Mouse (Mus musculus): ENCODE results near the gene Atxn1.

The Atxn1 gene

GRCm38 (mm10) chr13:45965594-45966432, 1.0 kb upstream of the Atxn1 start:
- in situ Hi-C loops (cut with MboI; ENCODE audit: low pct_unique_long_range_greater_than_20kb in 1 of 2, low sequenced_read_pairs in 2 of 2, unreplicated experiment in 1 of 2): no loop called here

- in situ Hi-C loops (cut with MboI; ENCODE audit: low pct_unique_long_range_greater_than_20kb in 1 of 2, low sequenced_read_pairs in 2 of 2, unreplicated experiment in 1 of 2): no loop called here
These were observed 416 bp downstream of the Atxn1 start for GRCm38 (mm10) chr13:45964331-45964852.

GRCm38 (mm10) chr13:45963497-45964330, 1.1 kb downstream of the Atxn1 start:
- in situ Hi-C loops (cut with MboI; ENCODE audit: low pct_unique_long_range_greater_than_20kb in 1 of 2, low sequenced_read_pairs in 2 of 2, unreplicated experiment in 1 of 2): no loop called here

GRCm38 (mm10) chr13:45962776-45963175, 2.0 kb downstream of the Atxn1 start:
- in situ Hi-C loops (cut with MboI; ENCODE audit: low pct_unique_long_range_greater_than_20kb in 1 of 2, low sequenced_read_pairs in 2 of 2, unreplicated experiment in 1 of 2): no loop called here

GRCm38 (mm10) chr13:45961871-45962630, 2.8 kb downstream of the Atxn1 start:
- in situ Hi-C loops (cut with MboI; ENCODE audit: low pct_unique_long_range_greater_than_20kb in 1 of 2, low sequenced_read_pairs in 2 of 2, unreplicated experiment in 1 of 2): no loop called here

- in situ Hi-C loops (cut with MboI; ENCODE audit: low pct_unique_long_range_greater_than_20kb in 1 of 2, low sequenced_read_pairs in 2 of 2, unreplicated experiment in 1 of 2): no loop called here
These were observed 4.4 kb downstream of the Atxn1 start for GRCm38 (mm10) chr13:45960311-45960965.

- in situ Hi-C loops (cut with MboI; ENCODE audit: low pct_unique_long_range_greater_than_20kb in 1 of 2, low sequenced_read_pairs in 2 of 2, unreplicated experiment in 1 of 2): no loop called here
These were observed 6.5 kb downstream of the Atxn1 start for GRCm38 (mm10) chr13:45958306-45958705.

- in situ Hi-C loops (cut with MboI; ENCODE audit: low pct_unique_long_range_greater_than_20kb in 1 of 2, low sequenced_read_pairs in 2 of 2, unreplicated experiment in 1 of 2): no loop called here
These were observed 7.2 kb downstream of the Atxn1 start for GRCm38 (mm10) chr13:45957629-45958028.

GRCm38 (mm10) chr13:45956287-45956686, 8.5 kb downstream of the Atxn1 start:
- in situ Hi-C loops (cut with MboI; ENCODE audit: low pct_unique_long_range_greater_than_20kb in 1 of 2, low sequenced_read_pairs in 2 of 2, unreplicated experiment in 1 of 2): no loop called here

GRCm38 (mm10) chr13:45955370-45956055, 9.3 kb downstream of the Atxn1 start:
- in situ Hi-C loops (cut with MboI; ENCODE audit: low pct_unique_long_range_greater_than_20kb in 1 of 2, low sequenced_read_pairs in 2 of 2, unreplicated experiment in 1 of 2): no loop called here

GRCm38 (mm10) chr13:45953098-45953497, 11.7 kb downstream of the Atxn1 start:
- in situ Hi-C loops (cut with MboI; ENCODE audit: low pct_unique_long_range_greater_than_20kb in 1 of 2, low sequenced_read_pairs in 2 of 2, unreplicated experiment in 1 of 2): no loop called here

GRCm38 (mm10) chr13:45951071-45951645, 13.7 kb downstream of the Atxn1 start:
- in situ Hi-C loops (cut with MboI; ENCODE audit: low pct_unique_long_range_greater_than_20kb in 1 of 2, low sequenced_read_pairs in 2 of 2, unreplicated experiment in 1 of 2): no loop called here

GRCm38 (mm10) chr13:45950355-45950861, 14.4 kb downstream of the Atxn1 start:
- in situ Hi-C loops (cut with MboI; ENCODE audit: low pct_unique_long_range_greater_than_20kb in 1 of 2, low sequenced_read_pairs in 2 of 2, unreplicated experiment in 1 of 2): no loop called here

GRCm38 (mm10) chr13:45946136-45946535, 18.7 kb downstream of the Atxn1 start:
- in situ Hi-C loops (cut with MboI; ENCODE audit: low pct_unique_long_range_greater_than_20kb in 1 of 2, low sequenced_read_pairs in 2 of 2, unreplicated experiment in 1 of 2): no loop called here

GRCm38 (mm10) chr13:45942337-45942736, 22.5 kb downstream of the Atxn1 start:
- in situ Hi-C loops (cut with MboI; ENCODE audit: low pct_unique_long_range_greater_than_20kb in 1 of 2, low sequenced_read_pairs in 2 of 2, unreplicated experiment in 1 of 2): no loop called here

- in situ Hi-C loops (cut with MboI; ENCODE audit: low pct_unique_long_range_greater_than_20kb in 1 of 2, low sequenced_read_pairs in 2 of 2, unreplicated experiment in 1 of 2): no loop called here
These were observed 24.1 kb downstream of the Atxn1 start for GRCm38 (mm10) chr13:45940714-45941113.

- in situ Hi-C loops (cut with MboI; ENCODE audit: low pct_unique_long_range_greater_than_20kb in 1 of 2, low sequenced_read_pairs in 2 of 2, unreplicated experiment in 1 of 2): no loop called here
These were observed 25.2 kb downstream of the Atxn1 start for GRCm38 (mm10) chr13:45939561-45939960.
